Mouse (Mus musculus): ENCODE data around the gene Them7. TPM values are rescaled to one million over a fixed set of nuclear protein-coding genes. Genes with fewer than 3 reads are reported as not detected.

Gene Them7
- total RNA-seq, 2 experiments from 2014 or later, result 0.19 TPM; not detected in 1

DNA sequence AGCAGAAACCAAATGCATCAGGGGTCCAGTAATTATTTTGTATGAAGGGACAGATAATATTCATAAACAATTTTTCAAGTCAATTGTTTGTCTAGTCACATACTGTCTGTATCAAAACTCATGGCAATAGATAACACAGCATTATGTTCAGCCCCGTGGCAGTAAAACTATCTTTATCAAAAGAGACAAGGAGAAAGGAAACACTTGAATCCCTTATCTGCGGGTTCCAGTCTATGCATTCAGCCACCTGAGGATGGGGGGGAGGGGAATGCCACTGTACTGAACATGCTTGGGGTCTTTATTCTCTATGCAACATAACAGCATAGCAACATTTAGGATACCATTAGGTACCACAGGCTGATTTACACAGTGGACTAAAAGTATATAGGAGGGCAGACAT, 190.2 kb downstream of the Them7 start:
- no peak for DNase-seq (ENCODE audit: low spot score)

DNA sequence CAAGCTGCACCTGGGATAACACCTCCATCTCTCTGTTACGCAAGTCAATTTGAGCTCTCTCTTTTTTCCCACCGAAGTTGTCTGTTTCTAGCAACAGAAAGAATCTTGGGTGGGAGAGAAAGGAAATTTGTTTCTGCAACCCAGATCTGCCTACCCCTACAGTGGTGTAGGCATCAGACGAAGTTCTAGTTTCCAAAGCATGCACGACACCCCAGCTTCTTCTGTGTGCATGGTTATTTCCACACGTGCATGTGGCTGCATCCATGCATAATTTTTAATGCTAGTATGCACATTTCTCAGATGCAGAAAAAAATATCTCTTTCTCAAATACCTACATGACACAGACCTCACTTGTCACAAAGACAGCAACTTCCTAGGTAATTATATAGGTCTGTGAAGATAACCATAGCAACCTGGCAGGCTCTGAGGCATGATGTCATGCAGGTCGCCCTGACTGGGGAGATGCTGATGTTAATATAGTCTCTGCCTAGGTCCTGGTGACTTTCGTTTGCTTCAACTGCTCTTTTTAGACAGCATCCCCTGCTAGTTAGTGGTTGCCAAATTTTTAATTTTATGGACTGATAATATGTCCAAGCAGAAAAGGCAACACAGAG, 192.0 kb downstream of the Them7 start:
- DNase-seq (ENCODE audit: low spot score), result no peak

DNA sequence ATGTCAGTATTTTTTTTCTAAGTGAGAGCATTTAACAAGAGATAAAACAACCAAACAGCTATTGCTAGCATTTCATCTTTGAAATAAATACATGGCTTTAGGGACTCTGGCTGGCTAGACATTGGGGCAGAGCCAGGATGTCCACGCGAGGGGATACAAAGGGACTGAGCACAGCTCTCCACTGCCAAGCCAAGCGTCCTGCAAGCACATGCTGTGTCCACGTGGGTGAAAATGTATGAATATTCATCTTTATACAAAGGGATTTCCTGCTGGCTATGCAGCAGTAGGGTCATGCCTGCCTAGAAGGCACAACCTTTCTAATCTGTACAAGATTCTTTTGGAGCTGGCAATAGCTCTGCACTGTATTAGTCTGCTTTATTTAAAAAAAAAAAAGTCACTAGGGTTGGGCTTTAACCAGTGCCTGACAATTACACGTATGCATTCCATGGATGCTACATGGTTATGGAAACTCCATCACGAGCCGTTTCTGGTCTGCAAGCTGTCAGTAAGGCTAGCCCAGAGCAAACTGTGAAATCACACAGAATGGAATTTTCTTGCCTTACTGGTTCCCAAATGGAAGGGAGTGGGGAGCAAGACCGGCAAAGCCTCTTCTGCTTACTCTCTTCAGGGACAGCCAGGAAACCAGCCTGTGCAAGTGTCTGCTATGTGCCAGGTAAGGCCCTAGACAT, 192.7 kb downstream of the Them7 start:
- no peak for DNase-seq (ENCODE audit: low spot score)

GRCm38 (mm10) chr2:105417663-105418062, 193.5 kb downstream of the Them7 start:
- no peak for DNase-seq (ENCODE audit: low spot score)

GRCm38 (mm10) chr2:105418629-105419227, 194.6 kb downstream of the Them7 start:
- DNase-seq (ENCODE audit: low spot score), result no peak

DNA sequence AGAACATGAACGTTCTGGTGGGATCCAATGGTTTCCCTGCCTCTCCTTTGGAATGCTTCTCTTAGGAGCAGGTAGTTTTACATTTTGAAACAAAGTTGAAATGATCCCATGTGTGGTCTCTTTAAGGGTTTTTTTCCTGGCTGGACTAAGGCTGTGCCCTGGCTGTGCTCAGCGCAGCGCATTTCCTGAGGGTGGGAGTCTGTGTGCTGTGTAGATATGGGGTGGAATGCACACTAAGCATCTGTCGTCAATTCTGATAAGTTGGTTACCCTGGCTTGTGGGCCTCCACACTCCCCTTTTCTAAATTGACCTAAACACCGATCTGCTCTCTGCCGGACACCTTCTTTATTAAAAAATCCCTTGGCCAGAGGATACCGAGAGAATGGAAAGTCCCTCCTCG, 203.3 kb downstream of the Them7 start:
- no peak for DNase-seq (ENCODE audit: low spot score)

DNA sequence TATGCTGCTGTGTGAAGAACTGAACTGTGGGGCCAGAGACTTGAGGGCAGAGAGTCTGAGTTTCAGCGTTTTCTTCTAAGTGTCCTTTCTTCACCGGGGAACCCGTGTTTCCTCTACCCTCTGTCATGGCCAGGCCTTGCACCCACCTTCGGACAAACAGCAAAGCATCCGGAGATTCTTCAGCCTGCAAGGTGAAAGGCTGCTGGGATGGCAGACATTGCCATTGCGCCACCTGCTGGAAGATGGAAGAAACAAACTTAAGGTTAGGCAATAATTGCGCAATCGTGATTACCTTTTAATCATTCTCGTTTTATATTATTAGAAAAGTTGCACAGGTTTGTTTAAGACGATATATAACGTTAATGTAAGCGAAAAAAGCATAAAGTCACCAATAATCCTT, 203.9 kb downstream of the Them7 start:
- peak; percentile 71 for DNase-seq (ENCODE audit: low spot score)

DNA sequence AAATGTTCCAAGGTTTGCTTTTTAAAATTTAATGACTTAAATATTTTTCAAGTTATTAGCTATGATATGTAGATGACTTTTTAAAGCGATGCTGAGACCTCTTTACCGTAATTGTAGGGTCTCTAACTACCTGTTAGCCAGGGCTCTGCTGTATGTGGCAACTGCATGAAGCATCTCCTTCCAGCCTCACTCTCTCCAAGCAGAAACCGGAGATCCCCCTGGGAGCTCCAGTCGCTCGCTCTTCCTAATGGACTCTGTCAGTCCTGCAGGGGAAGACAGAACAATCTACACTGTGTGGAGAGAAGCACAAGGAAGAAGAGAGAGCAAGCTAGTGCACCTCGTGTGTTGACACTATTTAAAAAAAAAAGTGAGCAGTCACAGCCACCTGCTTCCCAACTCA, 204.3 kb downstream of the Them7 start:
- no peak for DNase-seq (ENCODE audit: low spot score)

Other genes with a start within 250 kb of the Them7 start
- 100 to 1,000 TPM in 1 of 2 experiments, 10 to 100 TPM in 1; 91.6 to 101 TPM for gene Eif3m, start 207.2 kb upstream of the Them7 start, total RNA-seq (2021)
- gene Gm11060, start 132.3 kb upstream of the Them7 start, total RNA-seq (2021), result not detected
- under 1 TPM in 1 of 2 experiments, not detected in 1; 0.09 TPM for gene Wt1, start 97.8 kb upstream of the Them7 start, total RNA-seq (2021)
- 1 to 10 TPM; 5.1 to 5.4 TPM for gene Rcn1, start 175.0 kb downstream of the Them7 start, total RNA-seq (2021)

All from gastrocnemius, adult 18-20 months (tissue).